Comparison of ENCODE assay signal across 8 mouse cellular contexts in genomic region chr6:99337575-99337974, GRCm38 (mm10).
A peak's percentile ranks its signal among the peaks of the same experiment; 100 is the strongest.
DNase-seq lines count a peak whose midpoint lies in the region; ATAC-seq lines count a peak whose summit lies in the region.
"Had no signal": no experiment of that assay in that cellular context is flagged by ENCODE, and none has a peak within 500 bp of the region (broad histone marks: within the 10 kb centered on the region; RNA-seq: fewer than 3 reads in every experiment).

No protein-coding gene starts in this region.

- peak; percentile 17 to 28 for DNase-seq in left cerebral cortex, postnatal 14 days (ENCODE audit: low spot score in 2 of 2)
- DNase-seq in left cerebral cortex, adult 8-10 months (ENCODE audit: low spot score in 2 of 2) = no peak
- DNase-seq in brain, adult 2 months (ENCODE audit: low read depth, low spot score) = peak; percentile 45
- DNase-seq in heart, embryonic 10.5 days (ENCODE audit: low spot score) = no peak
- DNase-seq in ovary, postnatal 10 days (ENCODE audit: low spot score) = no peak
- no peak for DNase-seq in adrenal gland, adult 18-20 months (ENCODE audit: low spot score in 2 of 2)
- DNase-seq: layer of hippocampus, postnatal 36 days had no signal

- peaks cover 17% of the 10 kb centered on the region for H3K4me1 ChIP-seq in heart, embryonic 10.5 days
- H3K4me1 ChIP-seq in limb, embryonic 15.5 days = peaks cover 20% of the 10 kb centered on the region

- H3K4me2 ChIP-seq in limb, embryonic 15.5 days = no peak overlapping the region

- no peak for ATAC-seq in limb, embryonic 15.5 days (ENCODE audit: insufficient number of reproducible peaks, low FRiP score, low TSS enrichment, low read depth)

- no peaks in the 10 kb centered on the region for H3K9me3 ChIP-seq in heart, embryonic 10.5 days
- H3K9me3 ChIP-seq in limb, embryonic 15.5 days = no peaks in the 10 kb centered on the region

- peak overlapping the region; percentile 49; the same call in 1 of the 2 replicates for H3K27ac ChIP-seq in heart, embryonic 10.5 days
- peak overlapping the region; percentile 47; the same call in 1 of the 2 replicates for H3K27ac ChIP-seq in limb, embryonic 15.5 days

- WGBS in heart, embryonic 10.5 days = 61% methylated on average over 6 of the region's 6 CpGs
- 35% methylated on average over 6 of the region's 6 CpGs for WGBS in limb, embryonic 15.5 days

- H3K36me3 ChIP-seq in heart, embryonic 10.5 days = no peaks in the 10 kb centered on the region
- no peaks in the 10 kb centered on the region for H3K36me3 ChIP-seq in limb, embryonic 15.5 days

- H3K27me3 ChIP-seq in heart, embryonic 10.5 days (ENCODE audit: insufficient read depth, poor library complexity, severe bottlenecking) = no peaks in the 10 kb centered on the region
- no peaks in the 10 kb centered on the region for H3K27me3 ChIP-seq in limb, embryonic 15.5 days

- H3K9ac ChIP-seq in limb, embryonic 15.5 days = no peak overlapping the region

- intact Hi-C loops in left cerebral cortex, postnatal 14 days (cut with DNase I) = no loop called here

- H3K4me3 ChIP-seq in heart, embryonic 10.5 days = no peak overlapping the region
- H3K4me3 ChIP-seq in limb, embryonic 15.5 days = no peak overlapping the region

Comparison
In these comparisons a context has a peak if more than half of its experiments do, and no peak if none do; other contexts are left out.
1. DNase-seq: peak in left cerebral cortex, postnatal 14 days (2 of 2) and brain, adult 2 months (single experiment); none in left cerebral cortex, adult 8-10 months (0 of 2), heart, embryonic 10.5 days (single experiment), ovary, postnatal 10 days (single experiment) and adrenal gland, adult 18-20 months (0 of 2).